Mouse (Mus musculus) gastrocnemius, postnatal 14 days (tissue): ENCODE results near the gene Dgkd. TPM values are rescaled to one million over a fixed set of nuclear protein-coding genes. Genes with fewer than 3 reads are reported as not detected.

Experiments
- DNase-seq: peaks from one replicate; pipeline ENCODE4 v3.0.0; 2021; ENCODE audit warnings: mixed read lengths
- intact Hi-C: fragments of 180-260 bp; cut with DNase I; formaldehyde crosslinking; loops from one replicate; pipeline ENCODE4 v1.15.1; 2025; ENCODE audit warnings: low total_unique reads
- total RNA-seq, 2 experiments: library from RNA; stranded (reverse); gene quantifications; 2 replicates each; pipeline ENCODE4 v1.2.3; 2021

Gene Dgkd
- total RNA-seq, 2 experiments from 2014 or later: 37.7 to 39.9 TPM

GRCm38 (mm10) chr1:87918061-87918460 lies 65.0 kb downstream of the Dgkd start:
- DNase-seq: no peak
- intact Hi-C loops: no loop called here

DNA sequence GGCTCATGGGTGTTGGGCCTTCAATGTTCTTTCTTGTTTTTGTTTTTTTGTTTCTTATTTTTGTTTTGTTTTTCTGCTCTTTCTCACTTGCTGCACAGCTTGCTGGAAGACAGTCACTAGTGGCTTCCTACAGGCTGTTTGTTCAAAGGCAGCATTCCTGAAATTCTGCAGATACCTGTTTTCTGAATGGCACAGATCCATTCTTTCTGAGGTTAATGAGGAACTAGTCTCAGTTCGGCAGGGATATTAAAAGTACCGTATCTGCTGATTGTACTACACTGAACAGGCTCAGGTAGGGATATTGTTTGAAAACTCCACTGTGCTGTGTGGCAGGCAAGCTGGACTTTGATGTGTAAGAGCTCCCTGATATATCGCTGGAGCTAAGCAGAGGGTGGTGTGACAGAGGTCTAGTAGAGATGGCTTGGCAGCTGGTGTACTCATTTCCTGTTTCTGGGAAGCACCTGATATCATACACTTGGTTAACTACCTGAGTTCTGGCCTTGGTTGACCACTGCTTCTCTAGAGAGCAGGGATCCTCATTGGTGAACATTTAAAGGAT lies 67.0 kb downstream of the Dgkd start:
- intact Hi-C loops: loop anchor here (5.0 kb wide), 2 partner anchors 128 to 153 kb away; no protein-coding TSS in a partner anchor
- no peak for DNase-seq

- intact Hi-C loops: loop anchor here (5.0 kb wide), 2 partner anchors 130 to 155 kb away; no protein-coding TSS in a partner anchor
- DNase-seq: peak; percentile 32
Measured at GRCm38 (mm10) chr1:87922666-87923065, 69.6 kb downstream of the Dgkd start.

GRCm38 (mm10) chr1:87924888-87925287 lies 71.8 kb downstream of the Dgkd start:
- no peak for DNase-seq
- intact Hi-C loops: loop anchor here (5.0 kb wide), 2 partner anchors 133 to 158 kb away; no protein-coding TSS in a partner anchor

GRCm38 (mm10) chr1:87929730-87930129 lies 76.6 kb downstream of the Dgkd start:
- intact Hi-C loops: no loop called here
- peak; percentile 25 for DNase-seq

DNA sequence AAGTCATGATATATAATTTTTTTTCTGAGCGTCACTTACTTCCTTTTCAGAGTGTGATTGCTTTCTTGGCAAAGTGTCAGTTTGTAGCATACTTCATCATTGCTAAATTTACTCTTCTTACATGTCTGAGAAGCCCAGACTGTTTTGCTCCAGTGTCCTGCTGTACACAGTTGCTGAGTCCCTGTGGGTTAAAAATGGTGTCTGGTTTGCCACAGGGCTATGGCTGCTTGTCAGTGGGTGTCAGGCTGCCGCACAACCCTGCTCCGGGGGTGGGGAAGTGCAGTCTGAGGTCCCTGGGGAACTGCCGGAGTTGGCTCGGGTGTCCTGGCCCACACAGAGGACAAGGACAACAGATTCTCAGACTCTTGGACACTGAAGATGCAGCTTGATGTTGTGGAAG lies 80.0 kb downstream of the Dgkd start:
- no peak for DNase-seq
- intact Hi-C loops: no loop called here

DNA sequence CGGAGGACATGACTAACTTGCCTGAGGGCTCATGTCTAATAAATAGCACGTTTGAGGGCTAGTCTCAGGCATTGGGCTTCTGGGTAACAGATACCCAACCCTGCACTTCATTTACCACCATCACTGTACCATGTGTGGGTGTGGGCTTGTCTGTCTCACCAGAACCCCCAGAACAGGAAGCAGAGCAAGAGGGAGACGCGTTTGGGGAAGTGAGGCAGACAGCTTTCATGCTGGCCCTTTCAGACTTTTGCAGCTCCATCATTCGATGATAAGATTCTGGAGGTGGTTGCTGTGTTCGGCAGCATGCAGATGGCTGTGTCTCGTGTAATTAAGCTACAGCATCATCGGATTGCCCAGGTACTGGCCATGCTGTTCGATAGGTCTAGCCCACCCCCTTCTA lies 82.0 kb downstream of the Dgkd start:
- intact Hi-C loops: no loop called here
- no peak for DNase-seq

DNA sequence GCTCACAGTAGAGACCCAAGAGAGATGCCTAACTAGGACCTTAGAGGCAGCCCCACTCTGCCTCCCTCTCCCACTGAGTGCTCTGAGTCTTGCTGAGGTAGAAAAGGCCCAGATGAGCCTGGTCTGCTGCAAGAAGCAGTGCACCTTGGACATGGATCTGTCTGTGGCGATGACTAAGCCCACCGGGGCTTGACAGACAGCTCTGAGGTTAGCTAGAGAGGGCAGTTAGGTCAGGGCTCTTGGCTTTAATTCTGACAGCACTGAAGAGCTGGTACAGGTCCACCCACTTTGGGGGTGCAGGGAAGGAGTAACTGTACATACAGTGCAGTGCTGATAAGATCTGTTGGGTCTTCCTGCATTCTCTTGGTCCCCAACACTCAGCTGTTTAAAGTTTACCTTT lies 82.5 kb downstream of the Dgkd start:
- intact Hi-C loops: no loop called here
- DNase-seq: no peak

DNA sequence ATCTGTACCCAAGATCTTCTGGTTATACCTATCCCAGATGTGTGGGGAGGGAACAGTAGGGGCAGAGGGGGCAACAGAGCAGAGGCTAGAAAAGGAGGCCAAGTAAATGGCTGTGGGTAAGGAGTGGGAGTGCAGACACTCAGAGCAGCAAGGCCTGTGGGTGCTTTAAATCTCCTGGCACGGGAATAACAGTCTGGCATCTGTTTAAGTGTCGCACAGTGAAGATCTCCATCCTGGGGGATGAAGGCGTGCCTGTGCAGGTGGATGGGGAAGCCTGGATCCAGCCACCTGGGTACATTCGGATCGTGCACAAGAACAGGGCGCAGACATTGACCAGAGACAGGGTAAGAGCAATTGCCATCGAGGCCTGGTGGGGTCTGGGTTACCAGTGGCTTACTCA lies 83.0 kb downstream of the Dgkd start:
- intact Hi-C loops: no loop called here

GRCm38 (mm10) chr1:87936516-87936915 lies 83.4 kb downstream of the Dgkd start:
- intact Hi-C loops: no loop called here
- no peak for DNase-seq

More for the DNA sequence above, 83.0 kb downstream of the Dgkd start:
- DNase-seq: no peak

DNA sequence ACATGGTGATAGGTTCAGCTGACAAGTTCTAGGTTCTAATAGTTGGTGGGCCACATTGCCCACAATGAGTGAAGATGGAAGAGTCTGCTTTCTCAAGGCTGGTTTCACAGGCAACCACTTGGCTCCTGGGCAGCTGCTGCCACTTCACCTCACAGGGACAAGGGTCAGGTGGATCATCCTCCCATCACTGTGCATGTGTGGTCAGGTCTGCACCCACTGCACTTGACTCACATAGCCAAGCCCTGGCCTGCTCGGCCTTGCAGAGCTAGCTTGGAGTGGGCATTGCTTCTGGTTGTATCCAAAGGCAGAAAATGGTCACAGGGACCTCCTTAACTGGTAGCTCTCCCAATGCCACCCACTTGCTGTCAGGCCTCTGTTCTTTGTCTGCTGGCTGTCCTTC lies 88.7 kb downstream of the Dgkd start:
- DNase-seq: no peak
- intact Hi-C loops: no loop called here

DNA sequence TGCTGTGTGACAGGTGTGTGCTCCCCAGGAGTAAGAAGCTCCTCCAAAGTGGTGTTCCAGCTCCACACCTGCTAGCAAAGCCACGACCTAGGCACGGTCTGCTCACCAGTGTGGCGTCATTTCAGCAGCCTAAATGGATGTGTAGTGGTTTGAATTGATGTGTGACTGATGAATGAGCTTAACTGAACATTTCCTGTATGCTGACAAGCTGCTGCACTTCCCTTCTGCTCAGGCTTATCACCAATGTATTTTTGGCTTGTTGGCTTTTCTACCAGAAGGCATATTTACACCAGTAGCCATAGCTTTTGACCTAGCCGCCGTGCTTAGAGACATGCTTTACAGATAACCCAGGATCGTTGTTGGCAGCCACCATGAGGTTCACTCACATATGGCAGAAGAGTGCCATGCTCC lies 94.6 kb downstream of the Dgkd start:
- intact Hi-C loops: no loop called here
- DNase-seq: no peak

DNA sequence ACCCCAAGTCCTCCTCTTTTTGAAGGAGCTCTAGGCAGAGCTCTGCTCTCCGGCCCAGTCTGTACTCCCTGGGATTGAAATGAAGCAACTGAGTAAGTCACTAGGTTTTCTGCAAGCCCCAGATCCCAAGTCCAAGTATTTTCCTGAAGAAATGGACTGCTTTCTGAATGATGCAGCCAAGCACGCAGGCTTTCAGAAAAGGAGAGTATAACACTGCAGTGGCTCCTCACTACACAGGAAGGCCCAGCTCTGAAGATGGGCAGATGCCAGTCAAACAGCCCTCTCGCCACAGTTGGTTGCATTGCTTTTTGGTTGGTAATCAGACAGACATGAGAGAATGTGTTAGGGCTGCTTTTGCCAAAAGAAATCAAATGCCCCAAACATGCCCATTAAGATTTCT lies 98.6 kb downstream of the Dgkd start:
- intact Hi-C loops: no loop called here
- DNase-seq: no peak

DNA sequence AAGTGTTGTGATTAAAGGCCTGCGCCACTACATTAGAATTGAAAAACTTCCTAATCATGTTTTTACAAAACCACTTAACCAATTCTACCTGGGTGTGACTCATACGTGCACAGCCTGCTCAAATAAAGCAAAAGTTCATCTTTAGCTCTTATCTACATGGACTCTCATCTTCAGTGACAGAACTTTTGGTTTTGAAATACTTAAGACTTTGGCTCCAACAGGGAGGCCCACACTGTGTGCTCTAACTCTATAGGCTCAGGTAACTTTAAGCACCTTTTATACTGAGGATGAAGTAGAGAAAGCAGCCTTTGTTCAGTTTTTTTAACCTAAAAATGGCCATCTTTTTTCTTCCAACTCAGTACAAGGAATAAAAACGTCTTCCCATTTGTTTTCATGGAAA lies 100.0 kb downstream of the Dgkd start:
- no peak for DNase-seq
- intact Hi-C loops: no loop called here

- intact Hi-C loops: no loop called here
- DNase-seq: no peak
Measured at GRCm38 (mm10) chr1:87958931-87959330, 105.8 kb downstream of the Dgkd start.

- intact Hi-C loops: no loop called here
- DNase-seq: no peak
Measured at GRCm38 (mm10) chr1:87959532-87959931, 106.4 kb downstream of the Dgkd start.

GRCm38 (mm10) chr1:87959998-87960431 lies 106.9 kb downstream of the Dgkd start:
- DNase-seq: no peak
- intact Hi-C loops: no loop called here

GRCm38 (mm10) chr1:87960752-87961151 lies 107.7 kb downstream of the Dgkd start:
- no peak for DNase-seq
- intact Hi-C loops: no loop called here

- intact Hi-C loops: no loop called here
- DNase-seq: no peak
Measured at GRCm38 (mm10) chr1:87961459-87962167, 108.5 kb downstream of the Dgkd start.

GRCm38 (mm10) chr1:87970381-87970780 lies 117.3 kb downstream of the Dgkd start:
- no peak for DNase-seq
- intact Hi-C loops: no loop called here

DNA sequence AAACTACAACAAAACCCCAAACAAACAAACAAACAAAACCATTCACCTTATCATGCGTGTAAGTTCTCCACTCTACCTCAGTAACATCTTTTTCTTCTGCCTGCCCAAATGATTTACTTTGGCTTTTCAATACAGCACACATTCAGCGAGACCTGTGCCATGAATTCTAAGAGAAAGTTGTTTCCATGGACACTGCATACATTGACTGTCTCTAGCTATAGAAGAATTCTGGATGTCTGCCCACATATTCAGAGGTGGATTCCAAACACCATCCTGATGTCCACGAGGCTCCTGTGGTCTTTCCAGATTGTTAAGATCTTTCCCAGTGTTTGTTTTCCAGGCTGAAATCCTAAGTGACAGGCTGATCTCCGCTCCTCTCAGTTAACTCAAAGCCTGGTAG lies 129.2 kb downstream of the Dgkd start:
- DNase-seq: no peak
- intact Hi-C loops: no loop called here
